In the genomic region with DNA sequence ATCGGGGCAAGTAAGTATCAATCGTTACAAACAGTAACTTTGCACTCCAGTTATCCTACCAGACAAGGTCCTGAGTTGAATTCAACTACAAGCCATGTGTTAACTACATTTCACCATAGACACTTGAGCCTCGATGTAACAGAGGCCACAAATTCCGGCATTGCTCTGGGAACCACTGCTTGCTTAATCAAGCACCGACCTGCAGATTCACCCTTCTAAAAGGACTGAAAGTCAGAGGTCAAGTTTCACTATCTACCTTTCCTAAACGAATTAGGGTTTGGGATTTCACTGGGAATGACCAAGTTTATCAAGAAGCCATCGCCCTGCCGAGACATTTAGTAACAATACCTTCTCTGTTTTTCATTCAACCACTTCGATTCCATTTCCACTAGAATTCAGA, we compare ENCODE assay signal across 8 mouse cellular contexts. TPM values are rescaled to one million over a fixed set of nuclear protein-coding genes. Genes with fewer than 3 reads are reported as not detected.
DNase-seq lines count a peak whose midpoint lies in the region; ATAC-seq and TF ChIP-seq lines count a peak whose summit lies in the region.

No protein-coding gene starts in this region.

- no peak for TF ChIP-seq CTCF in G1E (IDR thresholded peaks at IDR 0.05; ENCODE audit: low read depth, low read length)
- TF ChIP-seq CTCF in heart, postnatal 0 days (IDR thresholded peaks at IDR 0.05; ENCODE audit: low read depth), result no peak

- peak overlapping the region; percentile 79 for H3K4me2 ChIP-seq in heart, postnatal 0 days (ENCODE audit: low read depth, low read length)

- H3K27ac ChIP-seq in heart, postnatal 0 days (ENCODE audit: low read depth), result no peak overlapping the region

- DNase-seq in G1E (ENCODE audit: low spot score), result no peak
- no peak for DNase-seq in heart, postnatal 0 days (ENCODE audit: low spot score)
- DNase-seq in right cerebral cortex, postnatal 10 days (ENCODE audit: low spot score in 2 of 2), result no peak
- DNase-seq in cerebellum, postnatal 10 days, result no peak

- no peaks in the 10 kb centered on the region for H3K9me3 ChIP-seq in erythroblast, embryonic 14.5 days (ENCODE audit: control insufficient read depth, low read length)
- no peaks in the 10 kb centered on the region for H3K9me3 ChIP-seq in G1E (replicated peaks)
- no peaks in the 10 kb centered on the region for H3K9me3 ChIP-seq in heart, postnatal 0 days (replicated peaks; ENCODE audit: control insufficient read depth, low read length)

- TF ChIP-seq EP300 in heart, postnatal 0 days (IDR thresholded peaks at IDR 0.05; ENCODE audit: low read depth), result no peak

- no peak for ATAC-seq in erythroblast, adult 5-6 weeks (replicated peaks; ENCODE audit: low FRiP score, poor library complexity, severe bottlenecking)
- no peak for ATAC-seq in G1E (ENCODE audit: extremely low read depth, insufficient number of reproducible peaks, low FRiP score, poor library complexity, severe bottlenecking)
- ATAC-seq in heart, postnatal 0 days (ENCODE audit: insufficient read depth, low read depth), result no peak
- peak; percentile 33 for ATAC-seq in megakaryocyte progenitor cell, adult 5-6 weeks (replicated peaks; ENCODE audit: poor library complexity)
- no peak for ATAC-seq in megakaryocyte-erythroid progenitor cell, adult 5-6 weeks (replicated peaks; ENCODE audit: low FRiP score, low TSS enrichment, poor library complexity, severe bottlenecking)

- H3K4me1 ChIP-seq in erythroblast, embryonic 14.5 days (ENCODE audit: control insufficient read depth), result peaks cover 52% of the 10 kb centered on the region
- H3K4me1 ChIP-seq in G1E (ENCODE audit: insufficient read depth, low read depth, low read length), result peaks cover 48% of the 10 kb centered on the region
- H3K4me1 ChIP-seq in heart, postnatal 0 days (ENCODE audit: control insufficient read depth, insufficient read depth), result peaks cover 36% of the 10 kb centered on the region

- H3K4me3 ChIP-seq in erythroblast, embryonic 14.5 days (replicated peaks), result peak overlapping the region; percentile 83
- H3K4me3 ChIP-seq in G1E (ENCODE audit: low read depth, low read length), result peak overlapping the region; percentile 97
- peak overlapping the region; percentile 92 for H3K4me3 ChIP-seq in heart, postnatal 0 days (ENCODE audit: low read depth, low read length)

- H3K9ac ChIP-seq in heart, postnatal 0 days (replicated peaks; ENCODE audit: low read depth, low read length), result peak overlapping the region; percentile 89

- no peaks in the 10 kb centered on the region for H3K27me3 ChIP-seq in erythroblast, embryonic 14.5 days (ENCODE audit: control insufficient read depth)
- H3K27me3 ChIP-seq in G1E (ENCODE audit: insufficient read depth, low read length), result no peaks in the 10 kb centered on the region
- no peaks in the 10 kb centered on the region for H3K27me3 ChIP-seq in heart, postnatal 0 days (ENCODE audit: control insufficient read depth, insufficient read depth, low read length)

- peaks cover 37% of the 10 kb centered on the region for H3K36me3 ChIP-seq in erythroblast, embryonic 14.5 days (ENCODE audit: control insufficient read depth)
- H3K36me3 ChIP-seq in G1E (replicated peaks), result peaks cover 42% of the 10 kb centered on the region
- 0 out of 2 replicates have a peak, but pooled peaks cover 3% of the 10 kb centered on the region for H3K36me3 ChIP-seq in heart, postnatal 0 days (replicated peaks; ENCODE audit: control insufficient read depth, insufficient read depth, low read length)

- 28% methylated on average over 9 of the region's 9 CpGs for WGBS in heart, postnatal 0 days

RNA-seq across cellular contexts. Expression of a gene that starts 2.0 kb away (rescaled TPM):
- 0.25 and 0.36 TPM in 2 replicates for polyA plus RNA-seq in erythroblast, embryonic 14.5 days (2012)
- total RNA-seq in erythroblast, adult 5-6 weeks (2015; ENCODE audit: low replicate concordance), result 22.1 and 33.0 TPM in 2 replicates
- total RNA-seq in erythroblast, adult 5-6 weeks (2017; ENCODE audit: low replicate concordance), result 27.9 and 42.7 TPM in 2 replicates
- total RNA-seq in G1E (2014; fragmentation: Nextera tagmentation) (159 and 171 TPM in 2 replicates), G1E (2017) (78.3 and 92.9 TPM in 2 replicates)
- polyA plus RNA-seq in G1E (2012), result 58.4 and 69.9 TPM in 2 replicates
- total RNA-seq in heart, postnatal 0 days (2014; rRNA removed; ENCODE audit: low replicate concordance), result 146 and 248 TPM in 2 replicates
- polyA plus RNA-seq in heart, postnatal 0 days (2015; fragmentation: Nextera tagmentation; extraction: Ambion mirVana), result 105 and 140 TPM in 2 replicates
- total RNA-seq in megakaryocyte progenitor cell, adult 5-6 weeks (2015), result 82.4 and 91.7 TPM in 2 replicates
- total RNA-seq in megakaryocyte progenitor cell, adult 5-6 weeks (2017), result 56.8 and 78.7 TPM in 2 replicates
- total RNA-seq in megakaryocyte-erythroid progenitor cell, adult 5-6 weeks (2014; fragmentation: Nextera tagmentation), result 62.0 and 81.1 TPM in 2 replicates
- total RNA-seq in megakaryocyte-erythroid progenitor cell, adult 5-6 weeks (2017), result 86.4 and 97.3 TPM in 2 replicates

RNA-seq across cellular contexts. Expression of a gene that starts 40.9 kb away (rescaled TPM):
- 0.10 and 0.22 TPM in 2 replicates for polyA plus RNA-seq in erythroblast, embryonic 14.5 days (2012)
- 6.9 and 7.3 TPM in 2 replicates for total RNA-seq in erythroblast, adult 5-6 weeks (2015; ENCODE audit: low replicate concordance)
- 4.7 and 11.6 TPM in 2 replicates for total RNA-seq in erythroblast, adult 5-6 weeks (2017; ENCODE audit: low replicate concordance)
- 70.0 and 97.5 TPM in 2 replicates for total RNA-seq in G1E (2014; fragmentation: Nextera tagmentation)
- total RNA-seq in G1E (2017), result 48.1 and 51.6 TPM in 2 replicates
- 11.0 and 11.2 TPM in 2 replicates for polyA plus RNA-seq in G1E (2012)
- total RNA-seq in heart, postnatal 0 days (2014; rRNA removed; ENCODE audit: low replicate concordance), result 20.3 and 32.4 TPM in 2 replicates
- polyA plus RNA-seq in heart, postnatal 0 days (2015; fragmentation: Nextera tagmentation; extraction: Ambion mirVana), result 16.0 and 17.6 TPM in 2 replicates
- 29.1 and 32.3 TPM in 2 replicates for total RNA-seq in megakaryocyte progenitor cell, adult 5-6 weeks (2015)
- 22.0 and 25.1 TPM in 2 replicates for total RNA-seq in megakaryocyte progenitor cell, adult 5-6 weeks (2017)
- total RNA-seq in megakaryocyte-erythroid progenitor cell, adult 5-6 weeks (2014; fragmentation: Nextera tagmentation), result 33.8 and 34.2 TPM in 2 replicates
- total RNA-seq in megakaryocyte-erythroid progenitor cell, adult 5-6 weeks (2017), result 34.6 and 45.4 TPM in 2 replicates
